Mouse (Mus musculus): ENCODE results near the gene Hist1h2ad. TPM values are rescaled to one million over a fixed set of nuclear protein-coding genes. Genes with fewer than 3 reads are reported as not detected.
"Not testable (repeated sequence)": the region's sequence is repeated elsewhere in the genome, so short reads cannot be mapped to it uniquely, and the experiment has no call there.

The Hist1h2ad gene
- polyA plus RNA-seq, 1 experiment from 2014 or later: 2.9 TPM

- peak overlapping the region; percentile 91 for H3K27ac ChIP-seq (ENCODE audit: low read length)
- peak overlapping the region; percentile 52 for H3K4me3 ChIP-seq (ENCODE audit: low read length)
- ATAC-seq (ENCODE audit: low read depth); H3K36me3 ChIP-seq (ENCODE audit: control insufficient read depth, insufficient read depth, low read length); H3K27me3 ChIP-seq (ENCODE audit: control insufficient read depth, insufficient read depth, low read depth, low read length); H3K9me3 ChIP-seq (ENCODE audit: control insufficient read depth, low read length); H3K4me1 ChIP-seq (replicated peaks; ENCODE audit: control insufficient read depth, insufficient read depth, low read length): not testable (repeated sequence)
- H3K4me2 ChIP-seq (ENCODE audit: low read depth, low read length): peak overlapping the region; percentile 85
- WGBS: 3% methylated on average over 17 of the region's 20 CpGs
- peak overlapping the region; percentile 70 for H3K9ac ChIP-seq (ENCODE audit: low read length)
Observed at GRCm38 (mm10) chr13:23573034-23573897, 915 bp upstream of the Hist1h2ad start.

GRCm38 (mm10) chr13:23574546-23575170, 477 bp downstream of the Hist1h2ad start:
- Histone ChIP-seq H3K4me2 (ENCODE audit: low read depth, low read length) (peak overlapping the region; percentile 55), H3K9ac (ENCODE audit: low read length) (peak overlapping the region; percentile 53; the same call in 1 of the 2 replicates), H3K4me3 (ENCODE audit: low read length) (peak overlapping the region; percentile 37), H3K27ac (ENCODE audit: low read length) (peak overlapping the region; percentile 91)
- not testable (repeated sequence) for H3K27me3 ChIP-seq (ENCODE audit: control insufficient read depth, insufficient read depth, low read depth, low read length); H3K36me3 ChIP-seq (ENCODE audit: control insufficient read depth, insufficient read depth, low read length); H3K9me3 ChIP-seq (ENCODE audit: control insufficient read depth, low read length); H3K4me1 ChIP-seq (replicated peaks; ENCODE audit: control insufficient read depth, insufficient read depth, low read length)
- WGBS: 2% methylated on average over 4 of the region's 39 CpGs
- peak; percentile 0; the same call in 1 of the 2 replicates for ATAC-seq (ENCODE audit: low read depth)

- under 1% methylated on average over 18 of the region's 18 CpGs for WGBS
- Histone ChIP-seq H3K9ac (ENCODE audit: low read length) (peak within 1 kb of the TSS; percentile 75), H3K27ac (ENCODE audit: low read length) (peak within 1 kb of the TSS; percentile 91), H3K4me1 (replicated peaks; ENCODE audit: control insufficient read depth, insufficient read depth, low read length) (peaks cover 6% of the 10 kb centered on the region; the same call in 1 of the 2 replicates), H3K36me3 (ENCODE audit: control insufficient read depth, insufficient read depth, low read length) (no peaks in the 10 kb centered on the region), H3K9me3 (ENCODE audit: control insufficient read depth, low read length) (no peaks in the 10 kb centered on the region), H3K4me3 (ENCODE audit: low read length) (peak within 1 kb of the TSS; percentile 58), H3K27me3 (ENCODE audit: control insufficient read depth, insufficient read depth, low read depth, low read length) (no peaks in the 10 kb centered on the region), H3K4me2 (ENCODE audit: low read depth, low read length) (peak within 1 kb of the TSS; percentile 72)
- peak; percentile 55 for ATAC-seq (ENCODE audit: low read depth)
Observed at GRCm38 (mm10) chr13:23575271-23575851, 1.2 kb downstream of the Hist1h2ad start, which contains the start of gene Hist1h3d. TSS of gene Hist1h3d (plus strand) at chr13:23575763.

- not testable (repeated sequence) for H3K4me1 ChIP-seq (replicated peaks; ENCODE audit: control insufficient read depth, insufficient read depth, low read length); ATAC-seq (ENCODE audit: low read depth); H3K9me3 ChIP-seq (ENCODE audit: control insufficient read depth, low read length); H3K36me3 ChIP-seq (ENCODE audit: control insufficient read depth, insufficient read depth, low read length); H3K27me3 ChIP-seq (ENCODE audit: control insufficient read depth, insufficient read depth, low read depth, low read length)
- peak overlapping the region; percentile 58 for H3K4me3 ChIP-seq (ENCODE audit: low read length)
- H3K27ac ChIP-seq (ENCODE audit: low read length): peak overlapping the region; percentile 80
- H3K4me2 ChIP-seq (ENCODE audit: low read depth, low read length): peak overlapping the region; percentile 72
- peak overlapping the region; percentile 75 for H3K9ac ChIP-seq (ENCODE audit: low read length)
- WGBS: 1% methylated on average over 8 of the region's 40 CpGs
Observed at GRCm38 (mm10) chr13:23575864-23576313, 1.7 kb downstream of the Hist1h2ad start.

- Histone ChIP-seq H3K27me3 (ENCODE audit: control insufficient read depth, insufficient read depth, low read depth, low read length) (no peaks in the 10 kb centered on the region), H3K27ac (ENCODE audit: low read length) (peak overlapping the region; percentile 80), H3K9me3 (ENCODE audit: control insufficient read depth, low read length) (no peaks in the 10 kb centered on the region), H3K36me3 (ENCODE audit: control insufficient read depth, insufficient read depth, low read length) (no peaks in the 10 kb centered on the region), H3K4me1 (replicated peaks; ENCODE audit: control insufficient read depth, insufficient read depth, low read length) (peaks cover 10% of the 10 kb centered on the region), H3K4me3 (ENCODE audit: low read length) (peak overlapping the region; percentile 58), H3K9ac (ENCODE audit: low read length) (peak overlapping the region; percentile 75), H3K4me2 (ENCODE audit: low read depth, low read length) (peak overlapping the region; percentile 72)
- no peak for ATAC-seq (ENCODE audit: low read depth)
- WGBS: 3% methylated on average over 7 of the region's 7 CpGs
Observed at GRCm38 (mm10) chr13:23576351-23576881, 2.2 kb downstream of the Hist1h2ad start.

GRCm38 (mm10) chr13:23576906-23577639, 2.9 kb downstream of the Hist1h2ad start:
- Histone ChIP-seq H3K4me3 (ENCODE audit: low read length) (peak overlapping the region; percentile 58), H3K9me3 (ENCODE audit: control insufficient read depth, low read length) (no peaks in the 10 kb centered on the region), H3K36me3 (ENCODE audit: control insufficient read depth, insufficient read depth, low read length) (no peaks in the 10 kb centered on the region), H3K4me2 (ENCODE audit: low read depth, low read length) (peak overlapping the region; percentile 72), H3K9ac (ENCODE audit: low read length) (peak overlapping the region; percentile 75), H3K27me3 (ENCODE audit: control insufficient read depth, insufficient read depth, low read depth, low read length) (no peaks in the 10 kb centered on the region), H3K4me1 (replicated peaks; ENCODE audit: control insufficient read depth, insufficient read depth, low read length) (peaks cover 13% of the 10 kb centered on the region), H3K27ac (ENCODE audit: low read length) (peak overlapping the region; percentile 80)
- ATAC-seq (ENCODE audit: low read depth): no peak
- 18% methylated on average over 6 of the region's 6 CpGs for WGBS

- Histone ChIP-seq H3K4me1 (replicated peaks; ENCODE audit: control insufficient read depth, insufficient read depth, low read length) (peaks cover 17% of the 10 kb centered on the region), H3K4me3 (ENCODE audit: low read length) (no peak overlapping the region), H3K9me3 (ENCODE audit: control insufficient read depth, low read length) (no peaks in the 10 kb centered on the region), H3K27me3 (ENCODE audit: control insufficient read depth, insufficient read depth, low read depth, low read length) (no peaks in the 10 kb centered on the region), H3K27ac (ENCODE audit: low read length) (no peak overlapping the region), H3K4me2 (ENCODE audit: low read depth, low read length) (no peak overlapping the region; the same call in 1 of the 2 replicates), H3K36me3 (ENCODE audit: control insufficient read depth, insufficient read depth, low read length) (no peaks in the 10 kb centered on the region), H3K9ac (ENCODE audit: low read length) (no peak overlapping the region)
- ATAC-seq (ENCODE audit: low read depth): no peak
- WGBS: 79% methylated on average over 1 of the region's 1 CpGs
Observed at GRCm38 (mm10) chr13:23577835-23578234, 3.7 kb downstream of the Hist1h2ad start.

GRCm38 (mm10) chr13:23581408-23582218, 7.4 kb downstream of the Hist1h2ad start, which contains the start of gene Hist1h4d:
TSS of gene Hist1h4d (plus strand) at chr13:23581598.
- WGBS: under 1% methylated on average over 41 of the region's 43 CpGs
- H3K27me3 ChIP-seq (ENCODE audit: control insufficient read depth, insufficient read depth, low read depth, low read length): no peaks in the 10 kb centered on the region
- H3K4me3 ChIP-seq (ENCODE audit: low read length): peak within 1 kb of the TSS; percentile 65
- H3K9me3 ChIP-seq (ENCODE audit: control insufficient read depth, low read length): no peaks in the 10 kb centered on the region
- H3K36me3 ChIP-seq (ENCODE audit: control insufficient read depth, insufficient read depth, low read length): no peaks in the 10 kb centered on the region
- peak within 1 kb of the TSS; percentile 94 for H3K27ac ChIP-seq (ENCODE audit: low read length)
- peak; percentile 89 for ATAC-seq (ENCODE audit: low read depth)
- peaks cover 29% of the 10 kb centered on the region for H3K4me1 ChIP-seq (replicated peaks; ENCODE audit: control insufficient read depth, insufficient read depth, low read length)
- H3K9ac ChIP-seq (ENCODE audit: low read length): peak within 1 kb of the TSS; percentile 77
- peak within 1 kb of the TSS; percentile 86 for H3K4me2 ChIP-seq (ENCODE audit: low read depth, low read length)

Measured in lung, embryonic 16.5 days (tissue).